Mouse (Mus musculus): ENCODE results near the gene Taf12.

Gene Taf12

DNA sequence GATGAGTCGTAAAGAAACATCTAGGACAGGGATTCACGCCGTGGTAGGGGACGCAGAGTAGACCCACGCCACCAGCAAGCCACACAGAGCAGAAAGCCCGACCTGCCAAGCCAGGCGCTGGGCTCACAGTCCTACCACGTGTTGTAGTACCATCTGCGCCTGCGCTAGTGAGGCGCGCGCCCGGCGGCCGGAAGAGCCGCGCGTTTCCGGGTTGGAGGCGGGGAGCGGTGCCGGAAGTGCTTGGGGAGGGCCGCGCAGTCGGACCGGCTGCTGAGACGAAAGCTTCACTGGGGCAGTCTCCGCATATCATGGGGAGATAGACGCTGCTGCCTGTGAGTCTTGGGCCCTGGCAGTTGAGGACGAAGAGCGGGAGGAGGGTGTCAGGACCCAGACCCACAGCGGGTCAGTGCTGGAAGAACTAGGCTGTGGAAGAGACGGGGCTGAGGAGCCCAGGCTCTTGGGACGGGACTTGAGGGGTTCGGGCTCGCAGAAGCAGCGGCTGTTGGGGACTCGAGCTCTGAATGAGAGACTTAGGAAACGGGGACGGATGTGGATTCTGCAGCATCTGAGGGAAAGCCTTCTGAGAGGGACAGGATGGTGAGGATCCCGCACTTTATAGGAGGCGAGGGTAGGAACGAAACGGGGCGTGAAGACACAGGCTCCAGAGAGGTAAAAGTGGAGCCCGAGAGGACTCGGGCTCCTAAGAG lies at the start of gene Taf12:
Gene Taf12, plus strand, starts transcription at position 220 of the 707 bp plus-strand sequence.
- peak; percentile 90 to 94 for DNase-seq

DNA sequence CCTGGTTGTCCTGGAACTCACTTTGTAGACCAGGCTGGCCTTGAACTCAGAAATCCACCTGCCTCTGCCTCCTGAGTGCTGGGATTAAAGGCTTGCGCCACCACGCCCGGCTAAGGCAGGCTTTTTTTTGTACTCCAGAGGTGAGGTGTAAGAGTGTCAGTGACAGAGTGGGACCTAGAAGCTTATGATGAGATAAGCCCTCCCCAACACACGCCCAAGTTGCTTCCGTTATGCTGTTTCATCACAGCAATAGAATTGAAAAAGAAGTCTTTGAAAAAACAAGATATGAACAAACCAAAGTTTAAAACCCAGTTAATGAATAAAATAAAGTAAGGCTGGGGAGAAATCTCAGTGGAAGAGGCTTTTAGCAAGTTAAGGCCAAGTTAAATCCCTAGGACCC lies 43.8 kb upstream of the Taf12 start:
- DNase-seq, result no peak

DNA sequence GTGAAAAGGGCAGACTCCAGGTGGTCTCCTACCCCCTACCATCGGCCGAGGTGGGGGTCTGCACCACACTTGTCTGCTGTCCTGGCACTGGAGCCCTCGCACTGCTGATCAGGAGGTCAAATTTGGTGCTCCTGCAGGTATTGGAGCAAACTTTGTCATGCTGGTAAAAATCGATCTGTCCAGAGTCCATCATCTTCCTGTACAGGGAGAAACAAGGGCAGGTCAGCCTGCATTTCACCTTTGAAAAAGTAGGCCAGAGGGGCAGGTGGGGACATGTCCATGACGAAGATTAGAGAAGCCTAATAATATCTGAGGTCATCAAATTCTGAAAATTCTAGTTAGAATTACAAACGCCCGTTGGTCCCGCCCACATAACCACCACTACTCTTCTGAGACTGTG lies 39.5 kb upstream of the Taf12 start:
- no peak for DNase-seq

DNA sequence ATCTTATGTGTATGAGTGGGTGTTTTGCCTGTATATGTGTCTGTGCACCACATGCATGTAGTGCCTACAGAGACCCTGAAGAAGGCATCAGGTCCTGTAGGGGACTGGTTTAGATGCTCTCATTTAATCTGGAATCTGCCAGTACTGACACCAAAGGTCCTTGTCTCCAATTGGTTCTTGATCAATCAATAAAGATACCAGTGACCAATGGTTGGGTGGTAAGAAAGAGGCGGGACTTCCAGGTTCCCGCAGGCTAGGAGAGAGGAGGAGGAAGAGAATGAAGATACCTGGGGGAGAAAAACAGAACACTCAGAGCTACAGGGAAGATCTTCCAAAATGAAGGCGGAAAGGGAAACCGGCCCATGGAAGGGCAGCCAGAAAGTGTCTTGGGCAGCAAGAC lies 35.8 kb upstream of the Taf12 start:
- DNase-seq, result no peak

DNA sequence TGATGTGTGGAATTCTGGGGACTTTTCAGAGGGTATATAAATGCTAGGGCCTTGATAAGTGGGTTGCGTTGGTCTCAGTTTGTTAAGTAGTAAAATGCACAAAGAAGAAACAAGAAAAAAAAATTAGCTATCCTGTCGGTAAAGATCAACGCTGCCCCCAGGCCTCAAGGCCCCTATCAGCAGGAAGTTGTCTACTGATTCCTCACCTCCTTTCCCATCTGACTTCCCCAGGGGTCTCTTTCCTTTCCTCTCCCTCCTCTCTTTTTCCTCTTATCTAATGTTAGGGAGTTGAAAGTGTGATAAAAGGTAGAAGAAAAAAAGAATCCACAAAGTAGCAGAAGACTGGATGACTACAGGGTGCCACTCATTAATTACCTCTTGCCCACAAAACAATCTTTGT lies 33.8 kb upstream of the Taf12 start:
- DNase-seq, result no peak

DNA sequence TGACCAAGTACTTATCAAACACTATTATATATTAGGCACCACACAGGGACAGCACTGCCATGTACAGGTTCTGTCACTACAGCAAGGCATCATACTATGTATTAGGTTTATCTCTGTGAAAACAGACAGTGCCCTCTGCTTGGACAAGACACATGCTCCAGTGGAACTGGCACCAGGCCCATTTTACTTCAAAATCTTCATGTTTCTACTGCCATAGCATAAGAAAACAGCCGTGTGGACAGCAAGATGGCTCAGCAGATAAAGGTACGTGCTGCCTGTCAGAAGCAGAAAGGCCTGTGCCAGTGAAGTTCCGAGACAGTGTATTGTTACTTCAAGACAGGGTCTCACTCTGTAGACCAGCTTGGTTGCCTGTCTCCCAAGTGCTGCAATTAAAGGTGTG lies 33.0 kb upstream of the Taf12 start:
- DNase-seq, result no peak

DNA sequence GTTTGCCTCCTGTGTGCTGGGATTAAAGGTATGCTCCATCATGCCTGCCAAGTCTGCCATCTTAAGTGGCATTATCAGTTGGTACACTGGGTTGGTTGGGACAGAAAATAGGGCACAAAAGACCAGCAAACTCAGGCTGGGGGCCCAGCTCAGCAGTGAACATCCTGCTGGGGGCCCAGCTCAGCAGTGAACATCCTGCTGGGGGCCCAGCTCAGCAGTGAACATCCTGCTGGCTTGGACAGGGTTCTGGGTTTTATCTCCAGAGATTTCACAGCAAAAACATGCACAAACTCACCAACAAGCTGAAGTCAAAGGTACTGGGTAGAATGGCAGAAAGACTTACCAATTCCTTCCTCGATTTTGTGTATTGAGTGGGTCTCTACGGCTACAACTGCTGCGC lies 28.5 kb upstream of the Taf12 start:
- no peak for DNase-seq

DNA sequence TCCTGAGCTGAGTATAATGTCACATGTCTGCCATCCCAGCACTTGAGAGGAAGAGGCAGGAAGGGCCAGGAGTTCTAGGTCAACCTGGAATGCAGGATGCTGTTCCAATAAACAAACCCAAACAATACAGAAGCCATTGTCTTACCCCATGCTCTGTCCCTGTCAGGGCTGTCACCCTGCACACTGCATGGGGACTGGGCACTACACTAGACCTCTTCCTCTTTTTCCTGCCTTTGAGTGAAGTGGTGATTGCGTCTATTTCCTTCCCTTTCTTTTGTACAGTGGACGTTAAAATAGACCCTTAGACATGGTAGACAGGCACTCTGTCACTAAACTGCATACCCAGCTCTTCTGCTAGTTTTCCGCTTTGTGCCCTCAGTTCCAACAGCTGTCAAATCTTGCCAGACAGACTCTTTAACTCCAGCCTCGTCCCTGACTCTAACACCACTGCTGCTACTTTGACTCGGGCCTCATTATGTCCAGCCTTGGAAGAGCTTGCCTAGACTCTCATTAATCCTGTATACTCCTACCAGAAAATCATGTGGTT lies 26.7 kb upstream of the Taf12 start:
- no peak for DNase-seq

DNA sequence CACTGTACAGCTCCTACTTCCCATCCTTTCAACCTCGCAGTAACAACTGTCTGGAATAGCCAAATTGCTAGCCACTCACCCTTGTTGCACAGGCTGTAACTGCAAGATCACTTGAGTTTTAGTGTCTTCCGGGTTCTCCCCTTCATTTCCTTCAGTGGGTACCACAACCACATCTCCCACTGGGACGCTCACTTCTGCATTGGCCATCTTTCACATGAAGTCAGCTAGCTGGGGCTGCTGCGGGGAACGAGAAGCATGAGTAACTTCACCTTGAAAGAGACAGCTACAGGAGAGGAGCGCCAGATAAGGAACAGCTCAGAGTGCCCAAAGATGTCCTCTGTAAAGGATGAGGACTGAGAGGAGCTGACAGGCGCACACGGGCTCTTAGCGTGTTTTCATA lies 22.6 kb upstream of the Taf12 start:
- no peak for DNase-seq

DNA sequence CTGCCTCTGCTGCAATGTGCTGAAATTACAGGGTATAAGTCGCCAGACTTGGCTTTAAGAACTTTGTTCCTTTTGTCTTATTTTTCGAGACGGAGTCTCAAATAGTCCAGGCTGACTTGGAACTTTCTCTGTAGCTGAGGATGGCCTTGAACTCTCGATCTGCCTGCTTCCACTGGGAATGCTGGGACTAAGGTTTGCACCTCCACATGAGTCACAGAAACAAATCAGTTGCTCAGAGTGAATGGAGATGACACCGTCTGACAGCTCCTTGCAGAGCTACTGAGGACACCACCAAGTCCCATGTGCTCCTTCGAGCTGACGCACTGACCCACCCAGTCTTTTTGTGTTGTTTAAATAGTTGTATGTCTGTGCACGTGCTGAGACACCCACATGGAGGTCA lies 21.0 kb upstream of the Taf12 start:
- no peak for DNase-seq

DNA sequence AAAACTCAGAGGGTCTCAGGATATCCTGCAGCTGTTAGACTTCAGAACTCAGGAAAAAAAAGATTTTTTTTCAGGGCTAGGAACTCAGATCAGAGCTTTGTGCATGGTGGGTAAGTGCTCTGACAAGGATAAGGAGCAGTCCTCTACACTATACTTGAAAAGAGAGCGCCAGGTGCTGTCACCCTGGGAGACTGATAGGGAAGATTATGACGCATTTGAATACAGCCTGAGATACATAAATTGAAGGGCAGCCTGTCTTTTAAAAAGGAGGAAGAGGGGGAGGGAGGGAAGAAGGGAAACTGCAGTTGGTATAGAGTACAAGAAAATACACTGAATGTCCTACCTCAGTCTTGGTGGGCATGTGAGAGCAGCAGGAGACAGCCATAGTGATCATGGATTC lies 20.6 kb upstream of the Taf12 start:
- DNase-seq, result peak in 1 of 2 experiments; percentile 25

DNA sequence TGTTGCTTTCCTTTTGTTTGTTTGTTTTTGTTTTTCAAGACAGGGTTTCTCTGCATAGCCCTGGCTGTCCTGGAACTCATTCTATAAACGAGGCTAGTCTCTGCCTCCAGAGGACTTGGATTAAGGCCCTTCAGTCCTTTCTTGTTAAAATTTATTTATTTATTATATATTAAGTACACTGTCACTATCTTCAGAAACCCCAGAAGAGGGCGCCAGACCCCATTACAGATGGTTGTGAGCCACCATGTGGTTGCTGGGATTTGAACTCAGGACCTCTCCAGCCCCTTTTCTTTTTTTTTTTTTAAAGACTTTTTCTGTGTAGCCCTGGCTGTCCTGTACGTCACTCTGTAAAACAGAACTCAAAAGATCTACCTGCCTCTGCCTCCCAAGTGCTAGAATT lies 19.2 kb upstream of the Taf12 start:
- DNase-seq, result no peak

DNA sequence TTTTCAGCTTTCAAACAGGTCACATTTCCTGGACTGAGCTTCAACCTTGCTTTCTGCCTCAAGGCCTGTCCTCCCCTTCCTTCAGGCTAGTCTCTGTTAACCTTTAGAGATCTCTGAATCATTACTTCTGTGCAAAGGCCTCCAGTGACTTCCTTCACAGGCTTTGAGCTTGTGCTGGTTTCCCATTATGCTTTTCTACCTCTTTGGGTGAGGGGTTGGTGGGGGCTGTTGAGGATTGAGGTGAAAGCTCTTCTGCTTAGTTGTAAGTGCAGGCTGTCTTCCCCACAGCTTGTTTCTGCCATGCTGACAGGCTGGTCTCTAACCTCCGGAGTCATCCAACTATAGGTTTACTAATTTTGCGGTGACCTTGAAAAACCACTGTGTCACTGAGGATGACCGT lies 17.8 kb upstream of the Taf12 start:
- DNase-seq, result no peak

DNA sequence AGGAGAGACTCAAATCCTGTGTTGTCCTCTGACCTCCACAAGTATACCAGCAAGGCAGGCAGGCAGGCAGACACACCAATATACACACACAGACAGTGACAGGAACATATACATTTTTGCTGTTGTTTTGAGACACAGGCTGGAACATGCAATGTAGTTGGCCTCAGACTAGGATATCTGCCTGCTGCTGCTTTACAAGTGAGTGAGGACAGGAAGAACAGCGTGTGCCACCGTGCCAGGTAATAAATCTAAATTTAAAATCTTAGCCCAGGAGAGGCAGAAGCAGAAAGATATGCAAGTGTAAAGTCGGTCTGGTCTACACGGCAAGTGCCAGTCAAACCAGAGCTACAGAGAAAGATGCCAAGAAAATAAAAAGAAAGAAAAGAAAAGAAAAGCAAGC lies 14.9 kb upstream of the Taf12 start:
- no peak for DNase-seq

DNA sequence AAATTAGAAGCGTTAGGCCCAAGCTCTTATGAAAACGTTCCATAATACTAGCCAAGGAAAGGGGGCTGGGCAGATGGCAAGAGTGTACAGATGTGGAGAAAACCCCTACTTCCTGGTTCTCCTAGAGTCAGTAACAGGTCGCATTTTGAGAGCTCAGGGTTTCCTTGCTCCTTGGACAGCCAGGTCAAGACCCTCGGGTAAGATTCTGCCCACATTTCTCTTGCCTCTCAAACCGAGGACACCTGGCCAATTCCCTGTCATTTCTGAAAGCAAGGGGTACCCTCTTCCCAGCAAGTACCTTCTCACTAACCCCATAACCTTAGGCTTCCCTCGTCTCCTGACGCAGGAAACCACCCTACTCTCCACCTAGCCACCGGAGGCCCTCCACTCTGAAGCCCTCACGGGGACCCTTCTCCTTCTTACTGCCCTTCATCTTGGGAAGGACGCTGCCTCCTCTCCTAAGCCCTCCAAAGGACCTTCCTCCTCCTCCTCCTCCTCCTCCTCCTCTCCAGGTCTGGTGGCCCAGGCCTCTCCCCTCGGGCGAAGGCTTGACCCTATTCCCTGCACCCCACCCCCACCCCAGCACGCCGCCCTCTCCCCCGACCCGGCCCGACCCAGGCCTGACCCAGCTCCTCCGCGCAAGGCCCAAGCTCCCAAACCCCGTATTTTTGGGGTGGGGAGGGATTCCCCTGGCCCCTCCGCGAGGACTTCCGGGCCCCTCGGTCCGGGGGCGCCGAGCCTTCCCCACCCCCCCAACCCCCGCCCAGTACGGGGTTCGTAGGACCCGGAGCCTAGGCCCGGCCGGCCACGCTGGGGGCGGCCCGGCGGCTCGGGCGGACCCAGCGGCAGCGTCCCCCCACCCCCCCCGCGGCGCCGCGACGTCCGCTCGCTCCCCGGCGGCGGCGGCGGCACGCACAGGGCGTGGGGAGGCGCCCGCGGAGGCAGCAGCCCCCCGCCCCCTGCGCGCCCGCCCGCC lies 13.5 kb upstream of the Taf12 start:
- peak; percentile 23 to 68 for DNase-seq

DNA sequence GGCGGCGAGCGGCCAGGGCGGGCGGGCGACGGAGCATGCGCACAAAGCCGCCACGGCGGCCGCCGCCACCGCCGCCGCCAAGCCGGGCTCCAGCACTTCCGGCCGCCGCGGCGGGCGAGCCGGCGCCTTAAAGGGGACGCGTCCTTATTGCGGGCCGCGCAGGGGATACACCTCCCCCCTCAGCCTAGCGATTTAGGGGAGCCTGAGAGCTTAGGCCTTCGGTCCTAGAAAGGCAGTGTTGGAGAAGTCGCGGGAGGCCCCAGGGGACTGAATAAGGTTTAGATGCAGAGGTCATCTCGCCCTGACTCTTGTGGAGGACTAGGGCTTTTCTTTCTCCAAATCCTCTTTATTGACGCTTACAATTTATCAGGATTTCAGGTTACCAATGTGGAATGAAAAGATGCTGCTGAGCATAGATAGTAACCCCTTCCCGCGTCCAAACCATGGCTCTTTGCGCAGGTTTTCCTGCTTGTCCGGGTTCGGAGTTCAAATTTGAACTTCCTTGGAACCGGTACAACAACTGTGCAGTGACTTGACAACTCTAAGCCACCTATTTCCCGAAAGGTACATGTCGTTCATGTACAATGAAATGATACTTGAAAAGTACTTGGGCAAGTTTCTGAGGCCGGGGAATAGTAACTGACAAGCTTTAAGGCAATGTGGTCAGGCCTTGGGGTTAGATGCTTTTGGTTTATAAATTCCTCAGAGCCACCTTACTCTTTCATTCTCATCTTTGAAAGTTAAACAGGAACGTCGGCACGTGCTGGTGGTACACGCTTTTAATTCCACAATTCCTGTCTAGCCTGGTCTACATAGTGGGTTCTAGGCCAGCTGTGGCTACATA lies 12.4 kb upstream of the Taf12 start, which contains the start of gene Gmeb1:
Gene Gmeb1, minus strand, starts transcription at position 89 of the 844 bp plus-strand sequence.
- DNase-seq, result peak; percentile 79 to 92

DNA sequence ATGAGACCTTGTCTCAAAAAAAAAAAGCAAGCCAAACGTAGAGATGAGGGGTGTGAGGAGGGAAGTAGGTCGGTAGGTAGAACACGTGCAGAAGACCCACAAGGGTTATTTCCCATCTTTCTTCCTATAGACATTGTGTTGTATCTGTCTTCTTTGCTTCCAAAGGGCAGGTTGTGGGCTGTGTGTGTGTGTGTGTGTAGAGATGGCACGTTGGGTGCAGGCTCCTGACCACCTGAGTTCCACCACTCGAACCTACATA lies 11.9 kb upstream of the Taf12 start:
- DNase-seq, result no peak

DNA sequence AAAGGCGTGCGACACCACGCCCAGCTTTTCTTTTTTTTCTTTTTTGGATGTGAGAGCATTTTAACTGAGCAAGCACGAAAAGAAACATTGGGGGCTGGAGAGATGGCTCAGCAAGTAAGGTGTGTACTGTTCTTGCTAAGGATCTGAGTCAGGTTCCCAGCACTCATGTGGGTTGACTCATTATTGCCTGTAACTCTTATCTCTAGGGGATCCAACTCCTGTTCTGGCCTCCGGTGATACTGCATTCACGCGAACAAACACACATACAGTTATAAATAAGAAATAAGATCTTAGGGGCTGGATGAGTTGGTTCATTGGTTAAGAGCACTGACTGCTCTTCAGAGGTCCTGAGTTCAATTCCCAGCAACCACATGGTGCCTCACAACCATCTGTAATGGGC lies 10.9 kb upstream of the Taf12 start:
- no peak for DNase-seq

DNA sequence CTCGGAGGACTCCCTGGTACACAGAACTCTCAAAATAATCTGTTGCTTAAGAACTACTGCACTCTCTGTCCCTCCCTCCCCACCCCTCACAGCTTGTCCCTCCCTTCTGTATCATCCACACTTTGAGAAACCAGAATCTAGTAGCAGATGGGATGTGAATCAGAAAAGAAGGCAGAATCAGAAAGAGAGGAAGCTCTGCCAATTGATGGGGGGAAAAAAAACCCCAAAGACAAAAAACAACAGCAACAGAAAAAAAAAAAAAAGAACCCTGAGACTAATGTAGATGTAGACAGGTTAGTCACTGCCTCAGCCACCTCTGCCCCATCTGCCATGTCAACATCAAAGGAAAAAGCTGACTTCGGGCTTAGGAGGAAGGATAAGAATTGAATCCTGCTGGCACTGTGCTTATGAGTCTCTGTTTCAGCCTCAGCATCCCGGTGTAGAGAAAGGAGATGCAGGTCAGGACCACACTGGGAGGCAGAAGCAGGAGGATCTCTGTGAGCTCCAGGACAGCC lies 7.3 kb upstream of the Taf12 start:
- DNase-seq, result no peak

DNA sequence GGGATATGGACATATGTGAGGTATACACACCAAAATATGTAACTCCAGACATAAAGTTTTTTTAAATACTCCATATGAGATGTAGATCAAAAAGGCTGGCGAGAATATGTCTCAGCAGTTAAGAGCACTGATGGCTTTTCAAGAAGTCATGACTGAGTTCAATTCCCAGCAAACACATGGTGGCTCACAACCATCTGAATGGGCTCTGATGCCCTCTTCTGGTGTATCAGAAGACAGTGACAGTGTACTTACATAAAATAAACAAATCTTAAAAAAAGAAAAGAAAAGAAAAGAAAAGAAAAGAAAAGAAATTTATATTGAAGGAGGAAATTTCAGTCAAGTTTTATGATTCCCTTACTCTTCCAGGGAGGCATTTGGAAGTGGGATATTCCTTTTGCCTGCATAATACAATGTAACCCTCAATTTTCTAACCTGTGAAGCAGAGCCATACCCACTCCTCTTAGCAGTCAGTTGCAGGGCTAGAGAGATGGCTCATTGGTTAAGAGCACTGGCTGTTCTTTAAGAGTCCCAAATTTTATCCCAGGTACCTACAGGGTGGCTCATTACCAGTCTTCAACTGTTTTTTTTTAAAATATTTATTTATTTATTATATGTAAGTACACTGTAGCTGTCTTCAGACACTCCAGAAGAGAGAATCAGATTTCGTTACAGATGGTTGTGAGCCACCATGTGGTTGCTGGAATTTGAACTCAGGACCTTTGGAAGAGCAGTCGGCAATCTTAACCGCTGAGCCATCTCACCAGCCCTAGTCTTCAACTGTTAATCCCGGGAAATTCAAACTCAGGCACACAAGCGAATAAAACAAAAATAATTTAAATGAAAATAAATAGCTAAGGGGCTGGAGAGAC lies 5.1 kb upstream of the Taf12 start:
- DNase-seq, result no peak

DNA sequence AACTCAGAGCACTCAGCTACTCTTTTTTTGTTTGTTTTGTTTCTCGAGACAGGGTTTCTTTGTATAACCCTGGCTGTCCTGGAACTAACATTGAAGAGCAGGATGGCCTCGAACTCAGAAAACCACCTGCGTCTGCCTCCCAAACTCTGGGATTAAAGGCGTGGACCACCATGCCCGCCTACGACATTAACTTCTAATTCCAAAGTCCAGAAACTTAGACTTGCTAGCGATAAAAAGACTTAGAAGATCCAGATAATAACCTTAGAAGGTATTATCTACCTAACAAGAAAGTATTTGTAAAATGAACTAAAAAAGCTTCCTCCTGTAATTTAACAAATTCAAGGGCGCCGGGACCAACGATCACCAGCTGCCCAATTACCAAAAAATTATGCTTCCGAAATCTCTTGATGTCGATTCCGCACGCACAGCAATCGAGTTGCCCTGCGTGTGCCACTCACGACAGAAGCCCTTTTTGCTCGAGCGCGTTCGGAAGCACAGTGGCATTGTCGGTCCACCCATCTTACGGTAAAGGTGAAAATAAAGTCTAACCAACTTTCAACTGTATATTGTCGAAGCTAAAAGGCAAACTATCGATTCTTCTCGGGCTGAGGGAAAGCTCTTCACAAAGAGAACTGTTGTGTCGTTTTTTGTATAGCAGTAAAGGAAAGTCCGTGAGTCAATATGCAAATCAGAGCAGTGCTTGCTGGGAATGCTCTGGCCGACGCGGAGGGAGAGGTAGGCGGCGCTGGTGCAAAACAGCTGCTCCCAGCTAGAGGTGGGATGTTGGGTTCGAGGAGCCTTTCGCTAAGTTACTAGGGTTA lies 4.2 kb upstream of the Taf12 start:
- peak; percentile 82 for DNase-seq
